Mouse (Mus musculus) lung, adult 18-20 months (tissue): Measurements from ENCODE around the gene Camp.
A peak's percentile ranks its signal among the peaks of the same experiment; 100 is the strongest.

Experiments used
- DNase-seq, 2 experiments: peaks; one replicate each; pipeline ENCODE4 v3.0.0; 2022; ENCODE audit warnings: mixed read lengths in 2 of 2

The Camp gene

DNA sequence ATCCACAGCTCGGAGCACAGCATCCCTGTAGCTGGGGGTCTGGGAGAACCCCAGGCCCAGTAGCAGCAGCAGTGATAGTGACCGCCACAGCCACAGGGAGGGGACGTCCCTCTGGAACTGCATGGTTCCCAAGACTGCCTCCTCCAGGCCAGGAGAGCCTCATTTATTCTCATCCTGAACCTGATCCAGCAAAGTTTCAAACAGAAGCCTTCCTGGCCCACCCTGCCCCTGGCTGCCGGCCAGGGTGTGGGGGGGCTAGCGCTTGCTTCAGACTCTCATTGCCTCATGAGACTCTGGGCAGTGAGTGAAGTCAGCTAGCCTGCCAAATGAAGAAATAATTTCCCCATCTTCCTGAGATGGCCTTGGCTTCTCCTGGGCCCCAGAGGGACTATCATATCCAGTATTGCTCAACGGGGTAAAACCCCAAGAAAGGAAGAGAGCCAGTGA lies at the start of gene Camp:
Camp (minus strand) TSS at position 306 of the 447 bp plus-strand sequence.
- peak; percentile 57 to 60 for DNase-seq

DNA sequence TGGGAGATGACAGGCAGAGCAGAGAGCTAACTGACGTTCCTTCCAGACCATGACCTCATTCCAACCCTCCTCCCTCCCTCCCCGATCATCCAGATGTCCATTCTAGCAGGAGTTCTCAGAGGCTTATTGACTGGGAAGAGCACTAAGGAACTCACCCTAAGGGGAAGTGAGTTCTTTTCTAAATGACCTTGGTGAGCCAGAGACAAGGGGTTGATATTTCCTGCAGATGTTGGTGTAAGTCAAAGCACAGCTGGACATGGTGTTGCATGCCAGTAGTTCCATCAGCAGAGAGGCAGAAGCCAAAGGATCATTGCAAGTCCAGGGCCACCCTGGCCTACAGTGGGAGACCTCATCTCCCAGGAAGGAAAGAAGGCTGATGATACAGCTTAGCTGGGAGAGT lies 48.6 kb upstream of the Camp start:
- DNase-seq: no peak

DNA sequence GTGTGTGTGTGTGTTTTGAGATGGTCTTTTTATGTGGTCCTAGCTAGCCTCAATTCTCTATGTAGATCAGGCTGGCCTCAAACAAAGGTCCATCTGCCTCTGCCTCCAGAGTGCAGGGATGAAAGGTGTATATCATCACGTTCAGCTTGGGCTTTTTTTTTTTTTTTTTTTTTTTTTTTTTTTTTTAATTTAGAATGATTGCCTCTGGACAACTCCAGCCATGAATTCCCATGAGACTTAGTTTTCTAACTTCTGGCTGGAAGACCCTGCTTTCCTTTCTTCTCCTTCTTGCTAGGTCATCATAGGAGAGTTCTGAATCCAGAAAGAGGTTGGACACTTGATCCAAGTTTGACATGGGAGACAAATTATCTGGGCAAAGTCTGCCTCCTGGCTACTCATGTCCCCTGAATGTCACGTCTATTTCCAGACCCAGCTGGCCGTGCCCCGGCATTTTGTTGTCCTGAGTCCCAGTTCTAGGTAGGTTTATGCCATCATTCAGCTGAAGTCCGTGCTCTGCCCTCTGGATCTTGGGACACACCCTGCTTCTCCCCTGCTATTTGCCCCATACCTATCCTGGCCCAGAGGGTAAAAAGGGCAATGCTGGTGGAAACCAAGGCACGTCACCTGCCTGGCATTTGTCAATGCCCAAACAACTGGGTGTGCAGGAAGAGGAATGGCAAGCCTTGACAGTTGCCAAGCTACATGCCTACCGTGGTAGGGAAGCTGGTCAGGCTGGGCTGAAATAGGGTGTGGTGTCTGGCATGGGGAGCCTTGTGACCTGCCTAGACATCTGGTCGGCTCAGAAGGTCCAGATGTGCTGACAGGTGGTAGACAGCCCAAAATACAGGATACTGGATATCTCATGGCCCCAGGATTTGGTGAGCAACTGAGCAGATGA lies 47.1 kb upstream of the Camp start:
- DNase-seq: no peak

DNA sequence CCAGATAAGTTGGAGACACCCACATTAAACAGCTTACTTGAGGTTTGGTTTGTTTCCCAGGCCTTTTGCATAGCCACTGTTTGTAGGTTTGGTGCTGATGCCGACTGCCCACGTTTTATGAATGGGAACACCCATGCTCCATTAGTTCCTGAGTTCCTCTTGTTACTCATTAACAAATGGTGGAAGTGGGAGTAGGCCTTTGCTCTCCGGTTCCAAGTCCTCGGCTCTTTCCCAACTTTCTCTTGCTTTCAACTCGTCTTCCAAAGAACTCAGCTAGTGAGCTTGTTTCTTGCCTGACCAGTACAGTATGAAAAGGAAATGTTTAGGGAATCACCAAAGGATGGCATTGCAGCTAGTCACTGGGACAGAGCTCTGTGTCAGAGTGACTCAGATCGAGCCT lies 46.2 kb upstream of the Camp start:
- DNase-seq: peak; percentile 29 to 56

DNA sequence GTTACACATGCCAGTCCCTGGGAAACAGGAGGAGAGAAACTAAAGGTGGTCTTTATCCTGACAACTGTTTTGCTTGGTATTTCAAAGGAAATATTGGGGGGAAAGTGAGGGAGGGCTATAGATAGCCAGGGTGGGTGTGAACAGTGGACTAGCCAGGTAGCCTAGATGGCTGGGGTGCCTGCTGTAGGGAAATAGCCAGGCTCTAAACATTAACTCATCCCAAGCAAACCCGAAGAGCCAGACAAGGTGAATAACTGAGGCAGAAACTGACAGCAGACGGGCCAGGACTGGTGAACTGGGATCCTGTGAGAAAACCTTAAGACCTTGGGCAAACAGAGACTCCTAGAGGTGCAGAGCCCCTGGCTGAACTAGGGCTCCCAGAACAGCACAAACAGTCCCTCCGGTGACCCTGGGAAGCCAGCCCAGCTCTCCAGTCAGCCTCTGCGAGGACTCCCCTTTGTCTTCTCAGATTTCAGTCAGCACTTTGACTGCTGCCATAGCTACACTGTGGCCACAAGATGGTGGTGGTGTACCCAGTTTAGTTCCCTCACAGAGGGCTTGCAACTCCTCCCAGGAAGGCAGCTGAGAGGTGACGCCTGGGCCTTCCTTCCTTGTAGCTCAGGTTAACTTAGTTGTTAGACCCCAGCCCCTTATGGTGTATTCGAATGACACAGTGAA lies 45.1 kb upstream of the Camp start:
- peak; percentile 71 to 81 for DNase-seq

DNA sequence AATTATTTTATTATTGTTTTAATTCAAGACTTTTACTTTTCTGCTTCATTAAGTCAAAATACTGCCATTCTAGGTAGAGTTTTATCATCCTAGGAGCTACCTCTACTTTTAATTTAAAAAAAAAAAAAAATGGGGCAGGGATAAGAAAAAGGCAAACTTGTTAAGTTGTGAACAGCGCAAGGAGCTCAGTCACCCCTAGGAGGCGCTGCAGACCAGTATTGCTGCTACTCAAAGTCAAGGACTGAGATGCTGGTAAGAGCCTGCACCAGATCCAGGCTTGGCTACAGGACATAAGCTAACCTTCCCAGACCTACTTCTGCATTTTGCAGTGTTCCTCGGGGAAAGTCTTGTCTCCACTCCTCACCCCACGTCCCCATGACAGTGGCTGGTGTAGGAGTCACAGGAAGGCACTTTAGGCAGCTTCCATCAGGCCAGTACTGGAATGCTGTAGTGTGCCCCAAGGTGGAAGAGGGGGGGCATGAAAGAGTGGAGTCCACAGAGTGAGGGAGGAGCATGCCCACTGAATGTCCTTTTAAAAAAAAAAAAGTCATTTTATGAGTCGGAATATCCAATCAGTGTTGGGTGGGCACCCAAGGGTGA lies 43.3 kb upstream of the Camp start:
- DNase-seq: peak; percentile 68 to 79

DNA sequence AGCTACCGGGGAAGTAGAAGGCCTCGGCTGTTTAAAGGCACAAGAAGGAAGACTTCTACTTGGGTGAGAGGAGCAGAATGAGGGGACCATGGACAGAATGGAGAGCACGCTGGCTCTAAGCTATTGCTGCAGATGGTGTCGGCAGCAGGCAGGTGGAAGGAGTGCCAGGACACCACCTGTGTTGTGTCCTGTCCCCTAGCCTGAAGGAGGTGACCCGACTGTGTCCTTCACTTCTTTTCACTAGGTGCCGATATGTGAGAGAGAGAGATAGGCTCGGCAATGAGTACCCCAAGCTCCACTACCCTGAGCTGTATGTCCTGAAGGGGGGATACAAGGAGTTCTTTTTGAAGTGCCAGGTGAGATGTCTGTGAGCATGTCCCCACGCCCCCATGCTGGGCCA lies 42.1 kb upstream of the Camp start:
- DNase-seq: no peak

DNA sequence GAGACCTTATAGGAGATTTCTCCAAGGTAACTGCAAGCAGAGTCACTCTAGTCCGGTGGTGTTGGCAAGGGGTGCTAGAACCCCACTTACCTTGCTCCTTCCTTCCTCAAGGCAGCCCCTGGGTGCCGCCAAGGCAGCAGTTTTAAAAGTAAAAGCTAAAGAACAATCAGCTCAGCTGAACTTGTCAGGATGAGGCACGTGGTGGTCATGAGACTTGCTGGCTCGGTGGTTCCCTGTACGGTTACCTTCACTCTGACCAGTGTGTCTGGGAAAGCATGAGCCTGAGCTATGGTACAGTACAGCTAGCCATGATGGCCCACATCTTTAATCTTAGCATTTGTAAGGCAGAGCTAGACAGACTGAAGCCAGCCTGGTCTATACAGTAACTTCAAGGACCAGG lies 37.9 kb upstream of the Camp start:
- no peak for DNase-seq

DNA sequence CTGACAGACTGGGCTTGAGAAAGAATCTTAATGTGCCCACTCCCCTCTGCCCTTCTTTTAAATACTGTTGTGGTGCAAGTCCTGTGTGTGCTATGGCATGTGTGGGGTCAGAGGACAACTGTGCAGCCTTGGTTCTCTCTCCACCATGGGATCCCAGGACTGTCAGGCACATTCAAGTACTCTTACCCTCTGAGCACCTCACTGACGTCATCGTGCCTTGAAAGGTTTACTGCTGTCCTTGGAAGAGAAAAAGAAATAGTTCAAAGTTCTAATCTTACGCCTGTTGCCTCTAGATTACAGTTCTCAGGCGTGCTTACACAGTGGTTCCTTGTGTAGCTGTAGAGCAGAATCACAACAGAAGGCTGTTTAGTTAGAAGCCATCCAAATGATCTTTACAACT lies 36.8 kb upstream of the Camp start:
- DNase-seq: no peak

DNA sequence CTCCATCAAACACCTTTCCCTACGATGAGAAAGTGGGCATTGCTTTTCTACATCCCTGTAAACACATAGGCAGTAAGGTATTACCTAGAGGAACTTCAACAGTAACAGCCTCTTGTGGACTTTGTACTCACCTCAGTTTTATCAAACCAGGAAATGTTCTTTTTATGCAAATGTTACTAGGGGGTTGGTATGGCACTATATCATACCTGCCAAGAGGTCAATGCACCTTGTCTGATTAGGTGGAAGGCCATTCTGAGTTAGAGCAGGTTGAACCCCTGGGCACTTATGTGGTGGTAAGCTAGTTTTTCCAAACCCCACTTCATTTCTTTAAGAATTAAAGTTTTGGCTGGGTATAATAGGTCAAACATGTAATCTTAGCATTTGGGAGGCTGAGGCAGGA lies 29.9 kb upstream of the Camp start:
- DNase-seq: no peak

DNA sequence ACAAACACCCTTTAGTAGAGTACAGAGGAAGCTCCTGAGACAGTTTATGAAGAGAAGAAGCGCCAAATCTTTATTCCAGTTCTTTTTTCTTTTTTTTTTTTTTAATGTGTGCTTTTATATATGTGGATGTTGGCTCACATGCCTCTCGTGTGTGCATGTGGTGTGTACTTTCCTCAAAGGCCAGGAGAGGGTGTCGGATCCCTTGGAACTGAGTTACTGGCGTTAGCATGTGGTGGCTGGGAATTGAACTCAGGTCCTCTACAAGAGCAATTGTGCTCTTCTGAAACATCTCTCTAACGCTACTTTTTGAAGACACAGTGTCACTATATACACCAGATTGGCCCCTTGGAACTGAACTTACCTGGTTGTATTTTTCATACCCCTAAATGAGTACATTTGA lies 28.2 kb upstream of the Camp start:
- no peak for DNase-seq

DNA sequence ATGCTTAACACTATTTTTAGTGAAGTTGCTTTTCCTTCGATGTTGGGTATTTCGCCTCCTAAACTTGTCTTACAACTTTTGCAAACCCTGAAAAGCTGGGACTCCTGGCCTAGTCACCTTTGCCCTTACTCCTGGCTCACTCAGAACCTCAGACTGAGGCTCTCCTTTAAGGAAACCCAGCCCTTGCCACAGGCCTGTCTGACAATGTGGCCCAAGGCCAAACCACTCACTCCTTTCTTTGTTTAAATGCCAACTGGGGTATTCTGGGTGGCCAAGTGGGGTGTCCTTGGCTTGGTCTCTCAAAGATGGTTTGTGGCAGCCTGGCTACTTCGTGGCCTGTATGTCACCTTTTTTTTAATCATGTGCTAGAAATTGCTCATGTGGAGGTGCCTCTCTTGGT lies 27.3 kb upstream of the Camp start:
- peak; percentile 20 to 45 for DNase-seq

DNA sequence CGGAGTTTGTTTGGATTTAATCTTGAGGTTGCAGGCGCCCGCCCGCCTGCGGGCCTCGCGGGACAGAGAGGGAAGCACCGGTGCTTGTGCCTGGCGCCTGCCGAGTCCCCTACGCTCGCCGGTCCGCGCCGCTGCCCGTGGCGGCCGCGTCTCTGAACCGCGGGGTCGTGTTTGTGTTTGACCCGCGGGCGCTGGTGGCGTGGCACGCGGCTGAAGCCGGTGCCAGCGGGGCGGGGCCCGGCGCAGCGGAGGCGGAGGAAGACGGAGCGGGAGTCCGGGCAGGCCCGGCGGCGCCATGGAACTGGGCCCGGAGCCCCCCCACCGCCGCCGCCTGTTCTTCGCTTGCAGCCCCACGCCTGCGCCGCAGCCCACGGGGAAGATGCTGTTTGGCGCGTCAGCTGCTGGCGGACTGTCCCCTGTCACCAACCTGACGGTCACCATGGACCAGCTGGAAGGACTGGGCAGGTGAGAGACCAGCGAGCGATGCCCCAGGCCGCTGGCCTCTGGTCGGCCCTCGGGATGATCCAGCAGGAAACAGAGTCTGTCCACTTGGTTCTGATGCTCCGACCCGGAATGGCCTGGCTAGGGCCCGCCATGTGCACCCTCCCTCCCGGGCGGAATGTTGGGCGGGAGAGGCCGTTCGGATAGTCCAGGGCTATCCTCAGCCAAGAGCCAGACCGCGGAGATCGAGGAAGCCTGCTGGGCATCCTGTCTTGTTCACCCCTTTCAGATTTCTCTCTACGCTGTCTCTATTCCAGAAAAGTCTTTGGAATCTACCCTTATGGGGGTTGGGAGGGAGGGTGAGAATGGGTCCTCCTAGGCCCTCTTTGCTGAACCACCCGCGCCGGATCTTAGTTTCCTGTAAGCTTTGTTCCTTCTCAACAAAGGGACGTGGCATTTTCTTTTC lies 26.5 kb upstream of the Camp start:
- peak; percentile 62 to 66 for DNase-seq

DNA sequence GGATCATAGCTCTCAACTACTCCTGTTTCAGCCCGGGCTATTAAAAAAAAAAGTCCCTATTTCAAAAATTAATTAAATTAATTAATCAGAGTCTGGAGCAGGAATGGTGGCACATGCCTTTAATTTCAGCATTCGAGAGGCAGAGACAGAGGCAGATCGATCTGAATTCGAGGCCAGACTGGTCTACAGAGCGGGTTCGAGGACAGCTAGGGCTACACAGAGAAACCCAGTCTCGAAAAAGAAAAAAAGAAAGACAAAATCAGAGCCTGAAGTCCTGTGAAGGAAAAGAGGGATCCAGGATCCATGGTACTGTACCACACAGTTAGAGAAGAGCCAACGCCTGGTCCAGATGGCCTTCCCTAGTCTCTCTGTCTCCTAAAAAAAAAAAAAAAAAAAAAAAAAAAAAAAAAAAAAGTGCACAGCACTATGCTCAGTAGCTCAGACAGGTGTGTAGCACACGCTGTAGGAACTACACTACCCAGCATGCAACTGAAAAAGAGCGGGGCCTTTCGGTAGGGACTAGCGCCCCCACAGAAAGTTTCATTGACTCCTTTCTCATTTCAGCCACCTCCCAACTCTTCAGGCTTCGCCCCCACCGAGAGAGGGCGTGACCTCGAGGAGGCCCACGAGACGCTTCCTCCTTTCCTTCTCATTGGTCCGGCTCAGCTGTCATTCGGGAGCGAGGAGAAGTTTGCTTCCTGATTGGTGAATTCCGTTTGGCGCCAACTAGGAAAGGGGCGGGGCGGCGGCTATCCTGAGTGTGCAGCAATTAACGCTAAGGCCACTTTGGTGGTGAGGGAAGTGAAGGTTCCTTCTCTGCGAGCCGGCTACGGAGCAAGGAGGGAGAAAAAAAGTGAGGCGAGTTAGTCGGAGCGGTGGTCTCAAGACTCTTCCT lies 25.6 kb upstream of the Camp start, which contains the start of gene Cdc25a:
Cdc25a (plus strand) TSS at position 783 of the 895 bp plus-strand sequence.
- DNase-seq: peak; percentile 99

DNA sequence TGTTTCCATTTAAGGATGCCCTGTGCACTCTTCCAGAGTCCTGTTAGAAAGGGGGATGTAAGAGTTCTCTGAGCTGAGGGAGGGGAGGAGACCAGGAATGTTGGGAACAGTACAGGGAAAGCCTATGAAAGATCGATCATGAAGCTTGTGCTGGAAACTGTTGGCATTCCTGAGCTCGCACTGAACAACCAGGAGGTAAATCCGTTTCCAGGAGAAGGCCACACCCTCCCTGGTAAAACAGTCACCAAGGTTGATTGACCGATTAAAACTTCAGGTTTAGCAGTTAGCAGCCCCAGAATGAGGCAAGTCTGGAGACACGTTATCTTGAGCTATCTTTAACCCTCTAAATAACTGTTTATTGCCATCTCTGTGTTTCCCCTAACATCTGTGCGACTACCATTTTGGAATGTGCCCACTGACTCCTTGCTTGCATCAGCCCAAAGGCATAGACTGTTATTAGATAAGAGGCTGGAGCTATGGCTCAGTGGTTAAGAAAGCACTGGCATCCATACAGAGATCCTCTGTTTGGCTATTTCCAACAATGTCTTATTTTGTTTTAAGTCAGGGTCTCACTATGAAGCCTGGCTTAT lies 21.7 kb upstream of the Camp start:
- DNase-seq: no peak

DNA sequence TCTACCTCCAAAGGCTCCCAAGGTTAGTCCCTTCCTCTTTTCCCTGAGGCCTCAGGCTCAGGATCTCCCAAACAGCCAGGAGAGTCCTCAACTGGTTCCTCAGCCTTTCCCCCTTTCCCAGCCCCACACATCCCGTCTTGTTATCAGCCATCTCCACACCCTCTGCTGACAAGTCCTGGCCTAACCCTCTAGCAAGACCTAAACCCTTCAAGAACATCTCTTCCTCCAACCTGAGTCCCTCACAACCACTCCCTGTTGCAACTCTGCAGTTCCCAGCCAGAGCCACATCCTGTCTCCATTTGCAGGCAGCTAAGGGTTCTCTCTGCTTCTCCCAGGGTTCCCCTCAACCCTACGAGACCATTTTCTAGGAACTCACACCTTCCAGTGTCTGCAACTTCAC lies 16.8 kb upstream of the Camp start:
- DNase-seq: no peak

DNA sequence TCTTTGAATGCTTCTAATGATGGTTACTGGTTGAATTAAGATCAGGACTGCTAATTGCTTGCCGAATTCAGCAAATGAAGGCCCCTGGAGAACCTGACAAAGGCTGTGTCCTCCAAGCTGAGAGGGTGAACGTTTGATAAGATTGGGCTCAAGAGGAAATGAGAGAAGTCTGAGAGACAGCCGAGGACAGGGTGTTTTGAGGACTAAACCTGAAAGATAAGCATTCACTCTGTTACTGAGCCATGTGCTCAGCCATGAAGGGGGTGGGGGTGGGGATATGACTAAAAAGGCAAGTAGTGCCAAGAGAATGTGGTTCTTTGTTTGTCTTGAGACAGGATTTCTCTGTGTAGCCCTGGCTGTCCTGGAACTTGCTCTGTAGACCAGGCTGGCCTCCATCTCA lies 13.7 kb upstream of the Camp start:
- DNase-seq: no peak

DNA sequence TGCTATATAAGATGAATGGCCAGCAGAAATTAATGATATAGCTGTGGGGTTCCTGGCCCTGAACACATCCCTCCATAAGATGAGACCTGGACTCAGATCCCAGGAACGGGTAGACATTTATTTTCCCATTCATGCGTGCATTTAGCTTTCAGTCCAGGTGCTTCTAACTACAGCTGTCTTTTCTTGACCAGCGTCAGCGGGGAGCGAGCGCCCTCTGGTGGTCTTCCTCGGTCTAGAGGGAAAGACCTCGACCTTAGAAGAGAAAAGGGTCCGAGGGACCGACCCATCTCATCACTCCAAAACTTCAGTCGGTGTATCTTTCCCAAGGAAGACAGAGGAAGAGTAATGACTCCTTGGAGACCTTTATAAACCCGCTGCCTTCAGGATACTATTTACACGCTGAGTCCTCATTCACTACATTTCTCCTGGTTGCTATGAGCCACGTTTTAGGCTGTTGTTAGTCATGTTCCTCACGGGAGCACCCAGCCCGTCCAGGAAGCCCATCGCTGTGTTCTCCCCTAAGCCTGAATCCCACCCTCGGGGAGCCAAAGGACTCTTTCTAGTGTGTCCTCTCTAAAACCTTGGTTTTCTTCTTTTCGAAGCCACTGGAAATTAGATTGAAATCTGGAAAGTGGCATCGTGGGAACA lies 13.1 kb upstream of the Camp start:
- peak; percentile 57 to 63 for DNase-seq

DNA sequence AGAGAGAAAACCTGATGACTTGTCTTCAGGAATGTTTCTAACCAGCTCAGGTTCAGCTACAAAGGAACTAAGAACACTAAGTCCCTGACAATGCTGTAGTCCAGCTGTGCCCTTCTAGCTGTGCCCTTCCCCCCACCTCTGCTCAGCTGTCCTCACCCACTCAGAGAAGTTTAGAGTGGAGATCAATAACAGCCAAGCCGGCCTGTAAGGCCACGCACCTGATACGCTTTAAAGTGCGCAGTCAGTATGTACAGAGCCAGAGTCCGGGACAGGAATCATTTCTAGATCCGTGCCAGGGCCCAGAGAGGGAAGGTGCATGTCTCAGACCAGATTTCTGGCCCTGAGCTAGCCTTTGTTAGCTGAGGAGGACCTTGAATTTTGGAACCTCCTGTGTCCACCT lies 6.5 kb upstream of the Camp start:
- DNase-seq: no peak

DNA sequence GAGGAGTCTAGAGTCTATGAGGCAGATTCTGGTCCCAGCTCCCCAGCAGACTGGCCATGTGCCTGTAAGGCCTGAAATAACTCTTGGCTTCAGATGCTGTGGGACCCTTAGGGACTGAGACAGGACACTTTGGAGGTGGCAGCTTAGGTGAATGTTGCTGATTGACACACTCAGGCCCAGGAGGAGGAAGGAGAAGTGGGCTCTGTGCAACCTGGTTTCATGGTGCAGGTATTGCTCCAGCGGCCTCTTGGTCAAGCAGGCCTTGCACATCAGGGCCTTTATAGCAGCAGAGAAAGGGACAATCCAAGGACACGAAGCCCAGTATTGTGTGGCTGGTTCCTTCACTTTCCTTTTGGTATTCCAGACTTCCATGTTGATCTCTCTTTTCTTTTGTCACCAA lies 4.9 kb upstream of the Camp start:
- no peak for DNase-seq

DNA sequence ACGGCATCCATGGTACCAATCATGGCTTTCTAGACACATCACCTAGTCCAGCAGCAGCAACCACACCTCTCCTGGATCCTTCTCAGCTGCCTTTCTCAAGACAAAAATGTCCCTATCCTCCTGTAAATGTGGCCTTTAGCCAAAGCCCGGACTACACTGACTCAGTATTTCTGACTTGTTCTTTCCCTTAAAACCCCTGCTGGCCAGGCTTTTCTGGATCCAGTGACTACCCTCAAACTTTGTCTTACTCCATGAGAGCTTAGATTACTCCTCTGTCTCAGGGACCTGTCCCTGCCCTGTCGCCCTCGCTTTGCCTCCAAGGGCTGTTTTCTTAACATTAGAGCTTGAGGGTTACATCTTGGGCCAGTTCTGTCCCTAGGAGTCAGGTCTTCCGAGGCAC lies 682 bp upstream of the Camp start:
- DNase-seq: no peak
